Mouse (Mus musculus): Measurements from ENCODE around the gene Adarb2. TPM values are rescaled to one million over a fixed set of nuclear protein-coding genes. Genes with fewer than 3 reads are reported as not detected.

Gene Adarb2
- polyA plus RNA-seq, 1 experiment from 2014 or later: 2.0 TPM

DNA sequence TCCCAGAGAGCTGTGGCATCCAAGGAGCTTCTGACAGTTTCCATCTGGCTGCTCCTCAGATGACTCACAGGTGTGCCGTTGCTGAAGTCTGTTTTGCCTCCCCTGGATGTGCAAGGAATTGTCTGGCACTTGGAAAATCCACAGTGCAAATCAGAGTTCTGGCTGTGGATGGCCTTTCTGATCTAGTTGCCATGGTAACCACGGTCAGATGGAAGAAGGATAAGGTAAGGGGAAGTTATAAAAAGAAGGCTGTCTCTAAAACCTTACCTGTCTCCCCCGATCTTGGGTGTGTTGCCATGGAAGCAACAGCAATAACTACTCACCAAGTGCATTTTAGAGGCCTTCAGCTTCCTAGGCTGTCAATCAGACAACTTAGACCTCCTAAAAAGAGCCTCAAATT lies 273.6 kb downstream of the Adarb2 start:
- WGBS: 89% methylated on average over 3 of the region's 3 CpGs
- Histone ChIP-seq H3K36me3 (no peaks in the 10 kb centered on the region), H3K27me3 (ENCODE audit: low read depth, poor library complexity, severe bottlenecking) (no peaks in the 10 kb centered on the region), H3K4me1 (no peaks in the 10 kb centered on the region), H3K9me3 (replicated peaks) (no peaks in the 10 kb centered on the region), H3K4me3 (no peak overlapping the region), H3K27ac (replicated peaks) (no peak overlapping the region)
- DNase-seq (ENCODE audit: low spot score): no peak

DNA sequence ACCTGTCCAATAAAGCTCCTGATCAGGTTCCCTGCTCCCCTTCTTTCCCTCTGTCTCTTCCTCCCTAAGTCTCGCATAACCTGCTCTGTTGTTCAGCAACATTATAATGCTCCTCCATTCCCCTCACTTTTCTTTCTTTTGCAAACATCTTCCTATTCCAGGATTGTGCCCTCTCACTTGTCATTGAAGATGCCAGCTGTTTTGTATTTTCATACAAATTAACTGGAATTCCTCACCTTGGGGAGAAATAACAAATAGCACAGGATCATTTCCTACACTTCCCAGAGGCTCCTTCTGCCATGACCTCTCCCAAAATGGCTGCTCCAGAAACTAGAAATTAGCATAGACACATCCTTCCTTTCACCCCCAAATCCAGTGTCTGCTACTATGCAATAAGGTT lies 276.1 kb downstream of the Adarb2 start:
- no peaks in the 10 kb centered on the region for H3K27me3 ChIP-seq (ENCODE audit: low read depth, poor library complexity, severe bottlenecking)
- WGBS: 86% methylated on average over 1 of the region's 1 CpGs
- no peak for DNase-seq (ENCODE audit: low spot score)
- no peak overlapping the region for H3K4me3 ChIP-seq
- H3K36me3 ChIP-seq: no peaks in the 10 kb centered on the region
- no peaks in the 10 kb centered on the region for H3K9me3 ChIP-seq (replicated peaks)
- H3K27ac ChIP-seq (replicated peaks): no peak overlapping the region
- 0 out of 2 replicates have a peak, but pooled peaks cover 2% of the 10 kb centered on the region for H3K4me1 ChIP-seq

DNA sequence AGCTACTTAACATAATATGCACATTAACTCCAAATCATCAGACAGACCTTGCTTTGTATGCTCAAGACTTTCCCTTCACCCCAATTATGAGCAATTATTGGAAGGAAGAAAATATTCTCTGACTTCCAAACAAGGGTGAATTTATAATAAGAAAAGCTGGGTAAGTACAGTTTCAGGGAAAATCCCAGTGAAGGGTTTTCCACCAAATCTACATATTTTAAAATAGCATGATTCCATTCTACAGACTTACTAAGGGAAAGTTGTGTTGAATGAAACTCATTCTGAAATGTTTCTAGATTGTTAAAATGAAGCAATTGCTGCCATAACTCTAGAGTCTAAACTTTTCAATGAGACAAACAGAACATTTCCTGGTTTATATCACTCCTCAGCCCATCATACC lies 277.3 kb downstream of the Adarb2 start:
- Histone ChIP-seq H3K4me3 (no peak overlapping the region), H3K27me3 (ENCODE audit: low read depth, poor library complexity, severe bottlenecking) (no peaks in the 10 kb centered on the region)

DNA sequence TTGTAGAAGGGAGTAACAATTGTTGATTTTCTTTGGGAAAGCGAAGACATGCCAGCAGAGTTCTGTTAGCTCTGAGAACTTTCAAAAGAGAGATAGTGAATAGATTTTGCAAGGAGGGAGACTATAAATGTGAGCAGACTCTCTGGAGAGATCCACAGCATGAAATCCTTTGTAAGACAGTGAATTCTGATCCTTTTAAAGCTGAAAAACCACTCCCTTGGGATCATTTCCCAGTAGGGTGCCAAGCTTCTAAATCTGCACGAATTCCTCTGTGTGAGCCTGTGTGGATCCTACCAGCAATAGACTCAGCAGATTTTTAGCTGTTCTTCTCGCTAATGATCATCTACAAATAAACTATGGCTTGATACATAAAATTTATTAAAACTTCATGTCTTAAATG lies 278.7 kb downstream of the Adarb2 start:
- DNase-seq (ENCODE audit: low spot score): no peak
- no peaks in the 10 kb centered on the region for H3K36me3 ChIP-seq
- 0 out of 2 replicates have a peak, but pooled peaks cover 2% of the 10 kb centered on the region for H3K4me1 ChIP-seq
- 37% methylated on average over 3 of the region's 3 CpGs for WGBS
- H3K27me3 ChIP-seq (ENCODE audit: low read depth, poor library complexity, severe bottlenecking): no peaks in the 10 kb centered on the region
- no peak overlapping the region for H3K27ac ChIP-seq (replicated peaks)
- H3K9me3 ChIP-seq (replicated peaks): no peaks in the 10 kb centered on the region
- H3K4me3 ChIP-seq: no peak overlapping the region

More for the DNA sequence above, 277.3 kb downstream of the Adarb2 start:
- no peaks in the 10 kb centered on the region for H3K36me3 ChIP-seq
- 0 out of 2 replicates have a peak, but pooled peaks cover 2% of the 10 kb centered on the region for H3K4me1 ChIP-seq
- no peaks in the 10 kb centered on the region for H3K9me3 ChIP-seq (replicated peaks)
- DNase-seq (ENCODE audit: low spot score): no peak
- no peak overlapping the region for H3K27ac ChIP-seq (replicated peaks)

DNA sequence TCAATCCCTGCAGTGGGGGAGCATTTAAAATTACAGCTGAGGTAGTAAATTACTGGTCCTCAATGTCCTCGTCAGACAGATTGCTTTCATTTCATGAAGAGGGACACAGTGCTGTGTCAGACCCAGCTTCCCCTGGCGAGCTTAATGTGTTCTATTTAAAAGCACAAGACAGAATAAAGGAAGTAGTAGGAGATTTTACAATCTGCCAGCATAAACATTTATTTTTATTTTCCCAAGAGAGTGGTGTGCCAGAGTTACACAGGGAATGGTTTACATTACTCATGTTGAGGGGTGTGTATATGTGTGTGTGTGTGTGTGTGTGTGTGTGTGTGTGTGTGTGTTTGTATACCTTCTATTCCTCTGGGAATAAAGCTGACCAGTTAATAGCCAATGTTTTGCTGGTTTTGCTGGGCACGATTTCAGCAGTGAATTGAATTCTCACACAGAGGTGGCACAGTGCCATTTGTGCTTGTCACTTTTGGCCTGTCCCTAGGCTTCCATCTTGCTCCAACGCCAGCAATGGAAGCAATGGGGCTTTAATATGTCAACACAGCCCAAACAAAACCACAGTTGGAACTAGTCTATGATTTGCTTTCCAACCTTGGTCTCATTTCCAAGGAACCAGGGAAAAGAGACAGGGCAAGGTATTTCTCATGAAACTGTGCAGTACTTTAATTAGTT lies 282.1 kb downstream of the Adarb2 start:
- H3K36me3 ChIP-seq: no peaks in the 10 kb centered on the region
- no peak overlapping the region for H3K4me3 ChIP-seq
- 0 out of 2 replicates have a peak, but pooled peaks cover 2% of the 10 kb centered on the region for H3K4me1 ChIP-seq
- H3K27ac ChIP-seq (replicated peaks): no peak overlapping the region
- DNase-seq (ENCODE audit: low spot score): no peak
- 83% methylated on average over 4 of the region's 4 CpGs for WGBS
- no peaks in the 10 kb centered on the region for H3K27me3 ChIP-seq (ENCODE audit: low read depth, poor library complexity, severe bottlenecking)
- no peaks in the 10 kb centered on the region for H3K9me3 ChIP-seq (replicated peaks)

DNA sequence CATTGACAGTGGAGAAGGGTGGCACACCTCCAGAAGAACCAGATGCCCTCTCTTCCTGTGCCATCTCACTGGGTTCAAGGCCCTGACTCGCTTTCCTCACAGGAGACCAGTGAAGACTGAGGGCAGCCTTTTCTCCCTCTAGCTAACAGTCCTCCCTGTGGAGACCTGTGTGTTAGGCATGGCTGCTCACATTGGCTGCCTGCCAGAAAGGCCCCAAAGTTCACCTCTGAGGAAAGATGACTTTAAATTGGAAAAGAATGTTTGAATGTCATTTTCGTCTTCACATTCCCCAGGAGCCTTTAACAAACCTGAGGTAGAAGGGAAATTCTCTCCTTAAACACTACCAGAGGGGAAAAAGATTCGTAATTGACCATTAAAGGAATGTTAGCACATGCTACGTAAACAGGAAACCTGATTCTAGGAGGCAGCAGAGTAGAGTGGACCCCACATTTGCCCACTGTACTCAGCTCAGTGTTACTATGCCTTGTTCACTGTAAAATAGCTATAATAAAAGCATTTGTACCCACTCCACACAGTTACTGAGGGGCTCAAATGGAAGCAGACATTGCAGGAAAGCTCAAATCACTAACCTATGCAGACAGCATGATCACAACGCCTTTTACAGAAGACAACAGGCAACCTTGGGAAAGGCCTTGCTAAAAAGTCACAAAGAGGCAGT lies 285.2 kb downstream of the Adarb2 start:
- H3K27ac ChIP-seq (replicated peaks): no peak overlapping the region
- 84% methylated on average over 5 of the region's 5 CpGs for WGBS
- no peaks in the 10 kb centered on the region for H3K27me3 ChIP-seq (ENCODE audit: low read depth, poor library complexity, severe bottlenecking)
- no peak overlapping the region for H3K4me3 ChIP-seq
- no peaks in the 10 kb centered on the region for H3K4me1 ChIP-seq
- no peaks in the 10 kb centered on the region for H3K9me3 ChIP-seq (replicated peaks)
- no peak for DNase-seq (ENCODE audit: low spot score)
- no peaks in the 10 kb centered on the region for H3K36me3 ChIP-seq

DNA sequence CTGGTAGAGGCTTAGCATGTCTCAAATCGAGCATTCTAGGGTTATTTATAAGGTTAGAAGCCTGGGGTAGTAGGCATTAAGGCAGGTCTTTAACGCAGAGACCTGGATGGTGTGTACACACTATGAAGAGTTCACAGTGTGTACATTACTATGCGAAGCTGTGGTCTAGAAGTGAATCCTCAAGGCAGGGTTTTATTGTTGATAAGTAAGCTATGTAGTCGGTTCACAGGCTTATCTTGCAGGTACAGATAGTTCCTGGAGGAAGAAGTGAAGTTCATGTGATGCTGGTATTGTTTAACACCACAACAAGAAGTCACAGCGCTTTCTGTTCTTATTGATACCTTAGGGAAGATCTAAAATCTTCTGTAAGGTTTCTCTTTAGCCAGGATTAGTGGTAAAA lies 290.7 kb downstream of the Adarb2 start:
- no peak overlapping the region for H3K4me3 ChIP-seq
- H3K27ac ChIP-seq (replicated peaks): no peak overlapping the region
- H3K4me1 ChIP-seq: no peaks in the 10 kb centered on the region
- DNase-seq (ENCODE audit: low spot score): no peak
- WGBS: 82% methylated on average over 5 of the region's 5 CpGs
- no peaks in the 10 kb centered on the region for H3K36me3 ChIP-seq
- no peaks in the 10 kb centered on the region for H3K27me3 ChIP-seq (ENCODE audit: low read depth, poor library complexity, severe bottlenecking)
- no peaks in the 10 kb centered on the region for H3K9me3 ChIP-seq (replicated peaks)

DNA sequence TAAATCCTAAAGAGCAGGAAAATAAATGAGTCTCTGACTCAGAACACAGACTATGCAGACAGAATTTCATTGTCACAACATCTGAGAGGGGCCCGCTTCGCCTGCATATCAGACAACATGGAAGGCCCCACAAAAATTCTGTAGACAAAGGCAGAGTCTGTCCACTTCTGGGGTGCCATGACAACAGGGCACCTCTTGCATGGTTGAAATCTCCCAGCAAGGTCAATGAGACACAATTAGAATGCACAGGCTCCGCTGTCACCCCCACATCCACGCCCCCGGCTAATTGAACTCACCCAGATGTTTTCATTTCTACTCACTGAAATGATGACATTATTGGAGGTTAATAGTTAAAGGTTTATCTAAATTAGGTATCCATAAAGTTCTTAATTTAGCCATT lies 296.9 kb downstream of the Adarb2 start:
- DNase-seq (ENCODE audit: low spot score): no peak
- peaks cover 10% of the 10 kb centered on the region for H3K4me1 ChIP-seq
- 79% methylated on average over 5 of the region's 5 CpGs for WGBS
- H3K36me3 ChIP-seq: no peaks in the 10 kb centered on the region
- H3K27ac ChIP-seq (replicated peaks): no peak overlapping the region
- no peaks in the 10 kb centered on the region for H3K27me3 ChIP-seq (ENCODE audit: low read depth, poor library complexity, severe bottlenecking)
- H3K9me3 ChIP-seq (replicated peaks): no peaks in the 10 kb centered on the region
- H3K4me3 ChIP-seq: no peak overlapping the region

DNA sequence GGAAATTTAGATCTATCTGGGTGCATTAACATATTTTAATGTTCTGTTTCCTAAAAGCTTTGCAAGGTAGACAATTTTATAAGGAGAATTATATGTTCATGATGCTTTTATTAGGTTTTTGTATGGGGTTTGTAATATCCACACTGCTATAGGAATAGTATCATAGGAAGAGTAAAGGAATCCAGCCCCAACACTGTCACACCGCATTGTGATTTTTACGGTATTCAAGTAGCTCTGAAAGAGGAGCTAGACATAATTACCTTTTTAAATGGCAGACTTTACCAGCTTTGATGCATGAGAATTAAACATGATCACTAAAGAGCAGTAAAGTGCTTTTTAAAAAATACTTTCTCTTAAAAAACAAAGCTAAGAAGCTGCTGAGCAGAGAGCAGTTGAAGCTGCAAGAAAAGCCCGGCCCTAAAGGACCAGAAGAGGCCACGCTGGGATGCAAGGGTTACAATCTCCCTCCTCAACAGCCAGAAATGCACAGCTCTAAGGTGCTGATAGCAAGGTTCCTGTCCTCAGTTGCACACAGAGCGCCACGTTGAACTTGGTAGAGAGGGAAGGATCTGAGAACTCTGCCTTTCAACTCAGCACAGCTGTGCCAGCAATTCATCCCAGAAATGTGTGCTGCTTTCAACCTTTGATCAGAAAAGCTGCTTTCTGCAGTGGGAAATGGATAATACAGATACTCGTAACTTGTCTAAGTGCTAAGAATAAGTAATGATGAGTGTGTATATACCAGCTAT lies 308.6 kb downstream of the Adarb2 start:
- 86% methylated on average over 7 of the region's 7 CpGs for WGBS
- Histone ChIP-seq H3K9me3 (replicated peaks) (no peaks in the 10 kb centered on the region), H3K27ac (replicated peaks) (no peak overlapping the region), H3K27me3 (ENCODE audit: low read depth, poor library complexity, severe bottlenecking) (no peaks in the 10 kb centered on the region), H3K36me3 (no peaks in the 10 kb centered on the region), H3K4me3 (no peak overlapping the region), H3K4me1 (no peaks in the 10 kb centered on the region)
- DNase-seq (ENCODE audit: low spot score): no peak

DNA sequence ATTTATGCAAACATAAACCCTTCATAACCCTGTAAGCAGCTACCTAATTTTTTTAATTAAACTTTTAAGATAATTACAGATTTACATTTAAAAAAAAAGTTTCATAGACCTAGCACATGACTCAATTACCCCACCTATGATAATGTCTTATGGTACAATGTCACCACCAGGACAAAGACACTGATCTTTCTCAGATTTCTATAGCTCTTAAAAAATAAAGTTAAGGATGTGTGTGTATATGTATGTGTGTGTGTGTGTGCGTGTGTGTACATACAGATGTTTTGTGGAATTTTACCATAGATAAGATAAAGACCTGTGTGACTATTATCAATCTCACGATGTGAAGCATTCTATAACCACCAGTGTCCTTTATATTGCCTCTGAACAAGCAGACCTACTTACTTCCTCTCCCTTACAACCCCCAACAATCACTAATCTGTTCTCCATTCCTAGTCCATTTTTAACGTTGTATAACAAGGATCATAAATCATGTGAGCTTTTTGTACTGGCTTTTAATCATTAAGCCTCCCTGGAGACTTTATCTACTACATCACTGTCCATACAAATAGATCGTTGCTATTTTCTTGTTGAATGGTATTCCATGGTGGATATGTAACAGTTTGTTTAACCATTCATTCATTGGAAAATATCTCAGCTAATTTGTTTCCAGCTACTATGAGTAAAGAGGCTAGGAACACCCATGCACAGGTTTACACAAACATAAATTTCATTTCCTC lies 313.5 kb downstream of the Adarb2 start:
- H3K36me3 ChIP-seq: no peaks in the 10 kb centered on the region
- H3K9me3 ChIP-seq (replicated peaks): no peaks in the 10 kb centered on the region
- WGBS: 88% methylated on average over 4 of the region's 4 CpGs
- DNase-seq (ENCODE audit: low spot score): no peak
- H3K27me3 ChIP-seq (ENCODE audit: low read depth, poor library complexity, severe bottlenecking): no peaks in the 10 kb centered on the region
- H3K27ac ChIP-seq (replicated peaks): no peak overlapping the region
- no peaks in the 10 kb centered on the region for H3K4me1 ChIP-seq
- H3K4me3 ChIP-seq: no peak overlapping the region

DNA sequence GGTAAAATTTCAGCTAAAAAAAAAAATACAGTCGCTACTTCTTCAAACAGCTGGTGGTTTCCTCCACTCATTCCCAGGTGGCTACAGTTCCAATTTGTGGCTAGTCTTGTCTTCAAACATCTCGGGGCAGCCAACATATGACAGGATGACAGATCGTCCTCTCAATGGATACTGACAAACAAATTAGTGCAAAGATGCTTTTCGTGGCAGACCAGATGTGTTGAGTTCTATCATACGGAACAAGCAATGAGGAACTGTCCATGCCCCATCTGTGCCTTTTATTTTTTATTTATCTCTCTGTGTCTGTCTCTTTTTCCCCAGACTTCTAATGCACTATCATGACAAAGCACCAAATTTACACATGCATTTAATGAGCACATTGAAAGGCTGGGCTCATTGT lies 316.5 kb downstream of the Adarb2 start:
- no peak overlapping the region for H3K4me3 ChIP-seq
- no peak for DNase-seq (ENCODE audit: low spot score)
- WGBS: 93% methylated on average over 5 of the region's 5 CpGs

DNA sequence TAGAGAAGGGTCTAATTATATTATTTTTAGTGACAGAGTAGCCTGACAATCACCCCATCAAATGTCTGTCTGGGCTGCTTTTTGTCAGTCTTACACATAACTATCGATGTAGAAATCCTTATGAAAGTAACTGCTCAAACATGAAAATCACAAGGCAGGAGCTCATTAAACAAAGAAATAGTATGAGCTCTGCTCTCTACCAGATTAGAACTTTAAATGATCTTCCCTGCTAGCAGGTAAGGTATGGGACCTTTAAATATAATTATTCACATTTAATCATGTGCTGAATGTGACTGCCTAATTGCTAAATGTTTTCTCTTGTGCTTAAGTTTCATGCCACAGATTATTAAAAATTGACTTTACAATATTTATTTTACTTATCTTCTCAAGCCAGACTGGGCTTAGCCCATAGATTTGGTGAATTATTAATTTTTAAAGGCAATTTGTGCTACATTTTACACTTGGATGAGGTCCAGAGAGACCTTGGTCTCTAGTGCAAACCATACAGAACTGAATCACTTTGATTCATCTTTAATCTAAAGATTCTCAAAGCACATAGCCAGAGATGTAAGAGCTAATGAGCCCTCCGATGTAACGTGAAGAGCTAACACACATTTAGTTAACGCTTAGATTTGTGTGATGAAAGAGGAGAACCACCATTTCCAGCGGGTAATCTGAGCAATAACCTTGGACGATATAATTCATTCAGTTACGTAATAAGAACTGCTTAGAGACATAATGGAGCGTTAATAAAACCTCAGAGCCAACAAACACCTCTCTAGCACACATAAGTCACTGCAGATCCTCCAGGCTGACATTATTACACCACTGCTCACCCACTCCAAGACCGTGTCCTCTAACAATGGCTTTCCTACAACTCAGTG lies 323.3 kb downstream of the Adarb2 start:
- 90% methylated on average over 9 of the region's 9 CpGs for WGBS
- no peak for DNase-seq (ENCODE audit: low spot score)
- no peaks in the 10 kb centered on the region for H3K36me3 ChIP-seq
- H3K9me3 ChIP-seq (replicated peaks): no peaks in the 10 kb centered on the region
- H3K4me3 ChIP-seq: no peak overlapping the region
- H3K27me3 ChIP-seq (ENCODE audit: low read depth, poor library complexity, severe bottlenecking): no peaks in the 10 kb centered on the region
- no peaks in the 10 kb centered on the region for H3K4me1 ChIP-seq
- H3K27ac ChIP-seq (replicated peaks): no peak overlapping the region

More for the DNA sequence above, 316.5 kb downstream of the Adarb2 start:
- no peaks in the 10 kb centered on the region for H3K4me1 ChIP-seq
- no peaks in the 10 kb centered on the region for H3K27me3 ChIP-seq (ENCODE audit: low read depth, poor library complexity, severe bottlenecking)
- H3K9me3 ChIP-seq (replicated peaks): no peaks in the 10 kb centered on the region
- H3K27ac ChIP-seq (replicated peaks): no peak overlapping the region
- H3K36me3 ChIP-seq: no peaks in the 10 kb centered on the region

All from midbrain, embryonic 10.5 days (tissue).